Mouse (Mus musculus): ENCODE results near the gene Oosp2. TPM values are rescaled to one million over a fixed set of nuclear protein-coding genes. Genes with fewer than 3 reads are reported as not detected.

The Oosp2 gene
- polyA plus RNA-seq, 1 experiment from 2014 or later: not detected

DNA sequence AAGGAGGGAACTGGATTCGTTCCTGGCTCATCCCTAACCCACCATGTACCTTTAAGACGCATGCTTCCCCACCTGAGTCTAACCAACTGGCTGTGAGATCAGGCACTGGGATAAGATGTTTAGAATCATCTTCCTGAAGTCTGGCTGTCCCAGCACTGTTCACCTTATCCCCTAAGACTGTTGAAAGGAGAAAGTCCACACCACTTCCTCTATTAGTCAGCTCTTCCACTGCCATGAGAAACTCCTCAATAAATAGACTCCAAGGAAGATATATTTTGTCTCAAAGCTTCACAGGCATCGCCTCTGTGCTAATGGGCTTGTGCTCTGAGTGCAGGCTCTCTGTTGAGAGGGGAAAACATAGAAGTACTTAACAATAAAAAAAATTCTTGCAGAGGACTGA, 14.2 kb downstream of the Oosp2 start:
- Histone ChIP-seq H3K36me3 (ENCODE audit: insufficient read depth) (no peaks in the 10 kb centered on the region), H3K4me3 (ENCODE audit: low read depth, low read length) (no peak overlapping the region), H3K4me1 (ENCODE audit: insufficient read depth) (no peaks in the 10 kb centered on the region), H3K9me3 (ENCODE audit: low read depth, low read length) (no peaks in the 10 kb centered on the region), H3K9ac (no peak overlapping the region), H3K27me3 (ENCODE audit: insufficient read depth, low read length) (no peaks in the 10 kb centered on the region), H3K4me2 (no peak overlapping the region), H3K27ac (ENCODE audit: low read depth) (no peak overlapping the region)
- no peak for TF ChIP-seq CTCF (IDR thresholded peaks at IDR 0.05; ENCODE audit: low read depth)
- WGBS: 75% methylated on average over 3 of the region's 3 CpGs
- ATAC-seq (ENCODE audit: insufficient read depth) (no peak), DNase-seq (no peak)

DNA sequence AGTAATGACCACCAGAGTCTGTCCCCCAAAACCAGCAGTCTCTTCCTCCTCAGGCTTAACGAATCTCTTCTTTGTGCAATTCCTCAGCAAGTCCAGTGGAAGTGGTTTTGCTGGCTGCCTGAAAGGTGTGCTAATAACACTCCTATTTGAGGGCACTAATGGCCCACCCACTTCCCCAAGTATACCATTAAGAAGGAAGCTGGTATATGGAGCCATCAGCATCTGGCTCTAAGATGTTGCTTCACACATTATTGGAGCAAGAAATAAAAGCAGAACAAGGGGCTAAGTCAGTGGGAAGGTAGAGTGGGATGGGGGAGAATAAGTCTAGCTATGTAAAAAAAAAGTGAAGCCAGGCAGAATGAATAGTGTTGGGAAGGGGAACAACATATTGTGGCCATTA, 19.6 kb downstream of the Oosp2 start, which contains the start of gene Ms4a3:
Gene Ms4a3, minus strand, starts transcription at position 120 of the 400 bp plus-strand sequence.
- DNase-seq: no peak
- H3K4me2 ChIP-seq: no peak within 1 kb of the TSS
- no peaks in the 10 kb centered on the region for H3K36me3 ChIP-seq (ENCODE audit: insufficient read depth)
- WGBS: 50% methylated on average over 1 of the region's 1 CpGs
- no peaks in the 10 kb centered on the region for H3K27me3 ChIP-seq (ENCODE audit: insufficient read depth, low read length)
- H3K4me1 ChIP-seq (ENCODE audit: insufficient read depth): no peaks in the 10 kb centered on the region
- no peaks in the 10 kb centered on the region for H3K9me3 ChIP-seq (ENCODE audit: low read depth, low read length)
- ATAC-seq (ENCODE audit: insufficient read depth): no peak
- no peak within 1 kb of the TSS for H3K9ac ChIP-seq
- no peak within 1 kb of the TSS for H3K4me3 ChIP-seq (ENCODE audit: low read depth, low read length)
- no peak within 1 kb of the TSS for H3K27ac ChIP-seq (ENCODE audit: low read depth)
- TF ChIP-seq CTCF (IDR thresholded peaks at IDR 0.05; ENCODE audit: low read depth): no peak

- TF ChIP-seq CTCF (IDR thresholded peaks at IDR 0.05; ENCODE audit: low read depth): no peak
- Histone ChIP-seq H3K4me3 (ENCODE audit: low read depth, low read length) (no peak overlapping the region), H3K4me1 (ENCODE audit: insufficient read depth) (no peaks in the 10 kb centered on the region), H3K4me2 (no peak overlapping the region), H3K9ac (no peak overlapping the region), H3K27me3 (ENCODE audit: insufficient read depth, low read length) (no peaks in the 10 kb centered on the region), H3K27ac (ENCODE audit: low read depth) (no peak overlapping the region), H3K9me3 (ENCODE audit: low read depth, low read length) (no peaks in the 10 kb centered on the region), H3K36me3 (ENCODE audit: insufficient read depth) (no peaks in the 10 kb centered on the region)
- ATAC-seq (ENCODE audit: insufficient read depth) (no peak), DNase-seq (no peak)
- WGBS: 68% methylated on average over 4 of the region's 4 CpGs
Measured at GRCm38 (mm10) chr19:11639038-11639437, 21.3 kb downstream of the Oosp2 start.

DNA sequence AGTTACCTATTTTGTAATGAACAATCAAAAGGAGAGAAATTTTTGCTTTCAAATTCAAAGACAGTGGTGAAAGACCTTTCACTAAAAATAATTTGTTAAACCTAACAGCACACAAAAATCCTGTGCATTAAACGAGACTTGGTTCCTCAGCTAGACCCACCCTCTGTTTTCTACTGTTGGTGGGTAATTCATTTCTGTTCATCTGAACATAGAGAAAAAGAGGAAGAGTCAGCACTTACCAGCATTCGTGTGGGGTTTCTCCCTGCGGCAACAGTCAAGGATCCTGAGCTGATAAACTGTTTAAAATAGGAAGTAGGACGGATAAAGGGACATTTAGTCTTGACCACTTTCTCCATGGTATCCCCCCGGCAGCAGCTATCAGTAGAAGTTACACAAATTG, 24.8 kb downstream of the Oosp2 start:
- TF ChIP-seq CTCF (IDR thresholded peaks at IDR 0.05; ENCODE audit: low read depth): no peak
- 63% methylated on average over 5 of the region's 5 CpGs for WGBS

DNA sequence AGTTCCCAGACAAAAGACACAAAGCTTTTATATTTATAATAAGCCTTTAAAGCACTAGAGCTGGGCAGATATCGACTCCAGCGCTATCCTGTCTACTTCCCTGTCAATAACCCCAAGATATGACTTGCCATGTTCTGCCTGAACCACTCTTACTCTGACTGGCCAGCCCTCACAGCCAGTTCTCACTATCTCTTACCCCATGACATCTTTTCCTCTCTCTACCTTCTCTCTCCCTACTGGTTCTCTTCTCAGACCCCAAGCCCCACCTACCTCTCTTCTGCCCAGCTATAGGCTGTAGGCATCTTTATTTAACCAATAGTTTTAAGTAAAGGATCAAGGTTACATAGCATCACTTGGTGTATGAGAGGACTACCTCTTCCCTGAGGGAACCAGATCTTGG, 26.0 kb downstream of the Oosp2 start:
- no peak for TF ChIP-seq CTCF (IDR thresholded peaks at IDR 0.05; ENCODE audit: low read depth)
- DNase-seq: no peak
- Histone ChIP-seq H3K9ac (no peak overlapping the region), H3K27ac (ENCODE audit: low read depth) (no peak overlapping the region), H3K4me1 (ENCODE audit: insufficient read depth) (no peaks in the 10 kb centered on the region), H3K36me3 (ENCODE audit: insufficient read depth) (no peaks in the 10 kb centered on the region), H3K4me3 (ENCODE audit: low read depth, low read length) (no peak overlapping the region), H3K4me2 (no peak overlapping the region), H3K9me3 (ENCODE audit: low read depth, low read length) (no peaks in the 10 kb centered on the region), H3K27me3 (ENCODE audit: insufficient read depth, low read length) (no peaks in the 10 kb centered on the region)
- 65% methylated on average over 2 of the region's 2 CpGs for WGBS
- no peak for ATAC-seq (ENCODE audit: insufficient read depth)

More for the DNA sequence above, 24.8 kb downstream of the Oosp2 start:
- Histone ChIP-seq H3K4me1 (ENCODE audit: insufficient read depth) (no peaks in the 10 kb centered on the region), H3K27ac (ENCODE audit: low read depth) (no peak overlapping the region), H3K4me2 (no peak overlapping the region), H3K9me3 (ENCODE audit: low read depth, low read length) (no peaks in the 10 kb centered on the region), H3K4me3 (ENCODE audit: low read depth, low read length) (no peak overlapping the region), H3K9ac (no peak overlapping the region), H3K36me3 (ENCODE audit: insufficient read depth) (no peaks in the 10 kb centered on the region), H3K27me3 (ENCODE audit: insufficient read depth, low read length) (no peaks in the 10 kb centered on the region)
- no peak for ATAC-seq (ENCODE audit: insufficient read depth)
- no peak for DNase-seq

DNA sequence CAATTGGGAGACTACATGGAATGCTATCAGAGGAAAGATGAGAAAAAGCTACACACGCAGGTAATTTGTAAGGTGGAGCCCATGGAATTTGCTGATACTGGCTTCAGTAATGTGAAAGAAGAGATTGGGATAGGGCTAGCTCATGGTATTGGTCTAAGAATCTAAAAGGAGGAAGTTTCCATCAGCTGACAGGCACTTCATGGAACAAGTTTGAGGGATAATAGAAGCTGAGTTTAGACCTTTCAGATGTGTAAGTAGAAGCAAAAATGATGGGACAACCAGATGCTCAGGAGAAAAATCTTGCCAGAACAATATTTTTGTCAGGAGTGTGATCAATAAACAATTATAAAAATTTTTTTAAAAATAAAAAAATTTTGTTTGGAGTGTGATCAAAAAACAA, 26.6 kb downstream of the Oosp2 start:
- H3K4me1 ChIP-seq (ENCODE audit: insufficient read depth): no peaks in the 10 kb centered on the region
- 79% methylated on average over 1 of the region's 1 CpGs for WGBS
- H3K27me3 ChIP-seq (ENCODE audit: insufficient read depth, low read length): no peaks in the 10 kb centered on the region
- no peak for TF ChIP-seq CTCF (IDR thresholded peaks at IDR 0.05; ENCODE audit: low read depth)
- DNase-seq (no peak), ATAC-seq (ENCODE audit: insufficient read depth) (no peak)
- H3K4me3 ChIP-seq (ENCODE audit: low read depth, low read length): no peak overlapping the region
- no peaks in the 10 kb centered on the region for H3K36me3 ChIP-seq (ENCODE audit: insufficient read depth)
- H3K27ac ChIP-seq (ENCODE audit: low read depth): no peak overlapping the region
- H3K4me2 ChIP-seq: no peak overlapping the region
- H3K9ac ChIP-seq: no peak overlapping the region
- H3K9me3 ChIP-seq (ENCODE audit: low read depth, low read length): no peaks in the 10 kb centered on the region

- H3K9me3 ChIP-seq (ENCODE audit: low read depth, low read length): no peaks in the 10 kb centered on the region
- WGBS: 54% methylated on average over 5 of the region's 5 CpGs
- ATAC-seq (ENCODE audit: insufficient read depth) (no peak), DNase-seq (no peak)
- H3K9ac ChIP-seq: no peak overlapping the region
- H3K27me3 ChIP-seq (ENCODE audit: insufficient read depth, low read length): no peaks in the 10 kb centered on the region
- no peak for TF ChIP-seq CTCF (IDR thresholded peaks at IDR 0.05; ENCODE audit: low read depth)
- H3K36me3 ChIP-seq (ENCODE audit: insufficient read depth): no peaks in the 10 kb centered on the region
- H3K4me2 ChIP-seq: no peak overlapping the region
- no peaks in the 10 kb centered on the region for H3K4me1 ChIP-seq (ENCODE audit: insufficient read depth)
- H3K27ac ChIP-seq (ENCODE audit: low read depth): no peak overlapping the region
- H3K4me3 ChIP-seq (ENCODE audit: low read depth, low read length): no peak overlapping the region
Measured at GRCm38 (mm10) chr19:11625231-11625630, 35.1 kb downstream of the Oosp2 start.

DNA sequence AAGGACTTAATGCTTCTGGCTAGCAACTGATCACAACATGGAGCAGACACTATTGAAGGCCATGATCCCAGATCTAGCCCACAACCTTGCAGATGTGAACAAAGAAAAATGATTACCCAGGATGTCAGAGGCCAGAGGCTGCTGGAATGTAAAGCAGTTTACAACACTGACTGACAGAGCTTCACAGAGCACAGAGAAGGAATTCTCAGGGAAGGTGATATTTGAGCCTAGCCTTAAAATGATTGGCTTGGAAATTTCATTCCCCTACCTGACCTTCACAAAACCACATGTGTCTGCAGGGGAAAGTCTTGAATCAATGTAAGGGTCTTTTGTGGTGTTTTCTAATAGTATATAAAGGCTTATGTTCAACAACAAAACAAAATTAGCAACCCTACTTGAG, 35.6 kb downstream of the Oosp2 start:
- no peak overlapping the region for H3K27ac ChIP-seq (ENCODE audit: low read depth)
- H3K36me3 ChIP-seq (ENCODE audit: insufficient read depth): no peaks in the 10 kb centered on the region
- no peak for DNase-seq
- H3K9ac ChIP-seq: no peak overlapping the region
- H3K4me2 ChIP-seq: no peak overlapping the region
- no peaks in the 10 kb centered on the region for H3K27me3 ChIP-seq (ENCODE audit: insufficient read depth, low read length)
- H3K4me1 ChIP-seq (ENCODE audit: insufficient read depth): no peaks in the 10 kb centered on the region
- no peaks in the 10 kb centered on the region for H3K9me3 ChIP-seq (ENCODE audit: low read depth, low read length)
- no peak for TF ChIP-seq CTCF (IDR thresholded peaks at IDR 0.05; ENCODE audit: low read depth)
- no peak overlapping the region for H3K4me3 ChIP-seq (ENCODE audit: low read depth, low read length)
- no peak for ATAC-seq (ENCODE audit: insufficient read depth)

All from lung, embryonic 14.5 days (tissue).